Mouse (Mus musculus): ENCODE measurements around the gene Sh3bp4.
A peak's percentile ranks its signal among the peaks of the same experiment; 100 is the strongest.

Sh3bp4 gene

GRCm38 (mm10) chr1:89127163-89127562, 56.9 kb downstream of the Sh3bp4 start:
- no peak for DNase-seq (ENCODE audit: low read depth, low spot score)

GRCm38 (mm10) chr1:89130429-89130828, 60.2 kb downstream of the Sh3bp4 start:
- no peak for DNase-seq (ENCODE audit: low read depth, low spot score)

- DNase-seq (ENCODE audit: low read depth, low spot score): no peak
These were observed 60.9 kb downstream of the Sh3bp4 start for GRCm38 (mm10) chr1:89131018-89131540.

GRCm38 (mm10) chr1:89131707-89132106, 61.5 kb downstream of the Sh3bp4 start:
- no peak for DNase-seq (ENCODE audit: low read depth, low spot score)

GRCm38 (mm10) chr1:89133266-89133665, 63.1 kb downstream of the Sh3bp4 start:
- DNase-seq (ENCODE audit: low read depth, low spot score): no peak

- DNase-seq (ENCODE audit: low read depth, low spot score): no peak
These were observed 63.5 kb downstream of the Sh3bp4 start for GRCm38 (mm10) chr1:89133717-89134116.

- DNase-seq (ENCODE audit: low read depth, low spot score): no peak
These were observed 66.0 kb downstream of the Sh3bp4 start for GRCm38 (mm10) chr1:89136089-89136811.

- DNase-seq (ENCODE audit: low read depth, low spot score): no peak
These were observed 67.0 kb downstream of the Sh3bp4 start for GRCm38 (mm10) chr1:89137086-89137816.

GRCm38 (mm10) chr1:89138316-89138715, 68.1 kb downstream of the Sh3bp4 start:
- no peak for DNase-seq (ENCODE audit: low read depth, low spot score)

GRCm38 (mm10) chr1:89140113-89140512, 69.9 kb downstream of the Sh3bp4 start:
- DNase-seq (ENCODE audit: low read depth, low spot score): no peak

- DNase-seq (ENCODE audit: low read depth, low spot score): no peak
These were observed 80.9 kb downstream of the Sh3bp4 start for GRCm38 (mm10) chr1:89151071-89151470.

GRCm38 (mm10) chr1:89152576-89152975, 82.4 kb downstream of the Sh3bp4 start:
- DNase-seq (ENCODE audit: low read depth, low spot score): no peak

GRCm38 (mm10) chr1:89153203-89153602, 83.0 kb downstream of the Sh3bp4 start:
- no peak for DNase-seq (ENCODE audit: low read depth, low spot score)

- DNase-seq (ENCODE audit: low read depth, low spot score): no peak
These were observed 93.3 kb downstream of the Sh3bp4 start for GRCm38 (mm10) chr1:89163483-89163882.

GRCm38 (mm10) chr1:89164281-89164680, 94.1 kb downstream of the Sh3bp4 start:
- DNase-seq (ENCODE audit: low read depth, low spot score): no peak

GRCm38 (mm10) chr1:89164685-89165084, 94.5 kb downstream of the Sh3bp4 start:
- no peak for DNase-seq (ENCODE audit: low read depth, low spot score)

GRCm38 (mm10) chr1:89166814-89167249, 96.6 kb downstream of the Sh3bp4 start:
- DNase-seq (ENCODE audit: low read depth, low spot score): no peak

GRCm38 (mm10) chr1:89171275-89171767, 101.1 kb downstream of the Sh3bp4 start:
- no peak for DNase-seq (ENCODE audit: low read depth, low spot score)

- DNase-seq (ENCODE audit: low read depth, low spot score): no peak
These were observed 104.4 kb downstream of the Sh3bp4 start for GRCm38 (mm10) chr1:89174621-89175020.

GRCm38 (mm10) chr1:89175355-89175754, 105.1 kb downstream of the Sh3bp4 start:
- DNase-seq (ENCODE audit: low read depth, low spot score): no peak

GRCm38 (mm10) chr1:89183261-89183831, 113.1 kb downstream of the Sh3bp4 start:
- no peak for DNase-seq (ENCODE audit: low read depth, low spot score)

- peak; percentile 47 for DNase-seq (ENCODE audit: low read depth, low spot score)
These were observed 114.0 kb downstream of the Sh3bp4 start for GRCm38 (mm10) chr1:89184111-89184785.
